Mouse (Mus musculus) kidney, adult 2 months (tissue): ENCODE results near the gene Nrip3.

ENCODE experiments used
- CTCF ChIP-seq: fragments of 200-500 bp; conservative IDR thresholded peaks from 2 replicates; pipeline ENCODE4 v1.5.1; 2011; ENCODE audit warnings: low read depth, mild to moderate bottlenecking, control low read depth, low read length, moderate library complexity, mixed read lengths; ENCODE audit not compliant: insufficient read depth, insufficient read length
- POLR2A ChIP-seq: fragments of 200-500 bp; IDR thresholded peaks from one replicate; pipeline ENCODE4 v1.6.1; 2011; ENCODE audit warnings: low read depth, low read length, control low read depth

GRCm38 (mm10) chr7:109734806-109735205, 47.0 kb downstream of the Nrip3 start:
- TF ChIP-seq POLR2A (no peak), CTCF (no peak)
